9 mouse cellular contexts compared by ENCODE assay signal in the genomic region with DNA sequence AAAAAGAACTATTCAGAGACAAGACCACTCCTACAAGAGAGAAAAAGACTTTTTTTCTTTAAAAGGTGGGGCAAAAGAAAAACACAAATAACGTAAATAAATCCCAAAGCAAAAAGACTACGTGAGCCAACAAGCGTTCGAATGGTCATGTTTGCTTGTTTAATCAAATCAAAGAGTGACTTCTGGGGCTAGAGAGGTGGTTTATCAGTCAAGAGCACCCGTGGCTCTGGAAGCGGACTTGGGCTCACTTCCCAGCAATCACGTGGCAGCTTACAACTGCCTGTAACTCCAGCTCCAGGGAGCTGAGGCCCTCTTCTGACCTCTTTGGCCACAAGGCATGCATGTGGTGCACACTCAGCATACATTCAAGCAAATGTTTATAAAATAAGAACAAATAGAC. TPM values are rescaled to one million over a fixed set of nuclear protein-coding genes. Genes with fewer than 3 reads are reported as not detected.
A peak's percentile ranks its signal among the peaks of the same experiment; 100 is the strongest.
DNase-seq lines count a peak whose midpoint lies in the region; ATAC-seq and TF ChIP-seq lines count a peak whose summit lies in the region.
"Had no signal": no experiment of that assay in that cellular context is flagged by ENCODE, and none has a peak within 500 bp of the region (broad histone marks: within the 10 kb centered on the region; RNA-seq: fewer than 3 reads in every experiment).

No protein-coding gene starts in this region.

- no peak overlapping the region for H3K4me3 ChIP-seq in heart, embryonic 13.5 days
- no peak overlapping the region for H3K4me3 ChIP-seq in forebrain, embryonic 12.5 days (replicated peaks)

- H3K9ac ChIP-seq in heart, embryonic 13.5 days, result no peak overlapping the region
- H3K9ac ChIP-seq in forebrain, embryonic 12.5 days, result no peak overlapping the region

- TF ChIP-seq POLR2A in brain, embryonic 14.5 days (IDR thresholded peaks at IDR 0.05; ENCODE audit: borderline replicate concordance, extremely low read depth, insufficient read depth, insufficient read length, poor library complexity, severe bottlenecking), result no peak

- ATAC-seq in heart, embryonic 13.5 days (ENCODE audit: extremely low read depth, insufficient number of reproducible peaks, low FRiP score, low TSS enrichment), result peak; percentile 78
- ATAC-seq in forebrain, embryonic 12.5 days (ENCODE audit: low FRiP score), result no peak

- H3K4me1 ChIP-seq in heart, embryonic 13.5 days, result peaks cover 23% of the 10 kb centered on the region
- H3K4me1 ChIP-seq in forebrain, embryonic 12.5 days, result no peaks in the 10 kb centered on the region

- no peaks in the 10 kb centered on the region; the same call in 1 of the 2 replicates for H3K9me3 ChIP-seq in heart, embryonic 13.5 days
- no peaks in the 10 kb centered on the region for H3K9me3 ChIP-seq in forebrain, embryonic 12.5 days

- no peaks in the 10 kb centered on the region for H3K36me3 ChIP-seq in heart, embryonic 13.5 days
- no peaks in the 10 kb centered on the region for H3K36me3 ChIP-seq in forebrain, embryonic 12.5 days (replicated peaks)

- peak; percentile 44 for DNase-seq in gastrocnemius, adult 18-20 months (ENCODE audit: low spot score)
- DNase-seq in gastrocnemius, postnatal 25 days, result no peak
- peak; percentile 36 for DNase-seq in brain, embryonic 14.5 days (ENCODE audit: low read depth)
- DNase-seq in liver, result peak; percentile 90
- DNase-seq in spleen, postnatal 14 days (ENCODE audit: low spot score in 2 of 2), result peak; percentile 49 to 64
- DNase-seq in thymus, postnatal 0 days (ENCODE audit: low spot score), result no peak

- no peaks in the 10 kb centered on the region for H3K27me3 ChIP-seq in heart, embryonic 13.5 days (replicated peaks)
- no peaks in the 10 kb centered on the region for H3K27me3 ChIP-seq in forebrain, embryonic 12.5 days

- H3K27ac ChIP-seq in heart, embryonic 13.5 days (replicated peaks), result peak overlapping the region; percentile 67
- no peak overlapping the region for H3K27ac ChIP-seq in forebrain, embryonic 12.5 days

- H3K4me2 ChIP-seq in heart, embryonic 13.5 days, result peak overlapping the region; percentile 5
- no peak overlapping the region for H3K4me2 ChIP-seq in forebrain, embryonic 12.5 days

- no peak for TF ChIP-seq CTCF in brain, embryonic 14.5 days (IDR thresholded peaks at IDR 0.05; ENCODE audit: borderline replicate concordance, extremely low read depth, insufficient read depth, insufficient read length)

- WGBS in heart, embryonic 13.5 days, result 27% methylated on average over 7 of the region's 7 CpGs
- 76% methylated on average over 7 of the region's 7 CpGs for WGBS in forebrain, embryonic 12.5 days

RNA-seq across cellular contexts. Expression of a gene that starts 35.4 kb away (rescaled TPM):
- 1 to 10 TPM; 4.2 to 6.6 TPM for total RNA-seq in gastrocnemius, adult 18-20 months (2021)
- total RNA-seq in gastrocnemius, postnatal 25 days (2021), result 1 to 10 TPM; 5.0 to 6.3 TPM
- polyA plus RNA-seq in brain, embryonic 14.5 days (2012; rRNA removed), result 6.1 and 7.0 TPM in 2 replicates
- polyA plus RNA-seq in heart, embryonic 13.5 days (2015; fragmentation: Nextera tagmentation; extraction: Ambion mirVana), result 44.8 and 48.9 TPM in 2 replicates
- polyA plus RNA-seq in thymus, postnatal 0 days (2015; fragmentation: Nextera tagmentation; extraction: Ambion mirVana), result 42.7 and 44.1 TPM in 2 replicates
- 5.8 and 6.3 TPM in 2 replicates for polyA plus RNA-seq in forebrain, embryonic 12.5 days (2016; fragmentation: Nextera tagmentation; extraction: Ambion mirVana)

RNA-seq across cellular contexts. Expression of a gene that starts 43.7 kb away (rescaled TPM):
- 10 to 100 TPM in 1 of 2 experiments, 1 to 10 TPM in 1; 9.8 to 12.2 TPM for total RNA-seq in gastrocnemius, adult 18-20 months (2021)
- total RNA-seq in gastrocnemius, postnatal 25 days (2021), result 10 to 100 TPM; 11.3 to 15.4 TPM
- polyA plus RNA-seq in brain, embryonic 14.5 days (2012; rRNA removed), result 43.7 and 54.3 TPM in 2 replicates
- 33.1 and 37.9 TPM in 2 replicates for polyA plus RNA-seq in heart, embryonic 13.5 days (2015; fragmentation: Nextera tagmentation; extraction: Ambion mirVana)
- 30.2 and 40.9 TPM in 2 replicates for polyA plus RNA-seq in thymus, postnatal 0 days (2015; fragmentation: Nextera tagmentation; extraction: Ambion mirVana)
- 54.7 and 57.7 TPM in 2 replicates for polyA plus RNA-seq in forebrain, embryonic 12.5 days (2016; fragmentation: Nextera tagmentation; extraction: Ambion mirVana)

RNA-seq across cellular contexts. Expression of a gene that starts 49.8 kb away (rescaled TPM):
- not detected for total RNA-seq in gastrocnemius, adult 18-20 months (2021)
- total RNA-seq in gastrocnemius, postnatal 25 days (2021), result not detected
- 0.11 TPM in 1 of 2 replicates, not detected in the other for polyA plus RNA-seq in brain, embryonic 14.5 days (2012; rRNA removed)
- polyA plus RNA-seq in heart, embryonic 13.5 days (2015; fragmentation: Nextera tagmentation; extraction: Ambion mirVana), result not detected in 2 replicates
- polyA plus RNA-seq in thymus, postnatal 0 days (2015; fragmentation: Nextera tagmentation; extraction: Ambion mirVana), result not detected in 2 replicates
- polyA plus RNA-seq in forebrain, embryonic 12.5 days (2016; fragmentation: Nextera tagmentation; extraction: Ambion mirVana), result not detected in 2 replicates
- polyA plus RNA-seq: gonadal fat pad, adult 2 months had no signal

Comparison
In these comparisons a context has a peak if more than half of its experiments do, and no peak if none do; other contexts are left out.
1. DNase-seq: peak in gastrocnemius, adult 18-20 months (single experiment), brain, embryonic 14.5 days (single experiment), liver (single experiment) and spleen, postnatal 14 days (2 of 2); none in gastrocnemius, postnatal 25 days (single experiment) and thymus, postnatal 0 days (single experiment).